Mouse (Mus musculus) kidney, postnatal 0 days (tissue): ENCODE results near the gene Dffa. TPM values are rescaled to one million over a fixed set of nuclear protein-coding genes. Genes with fewer than 3 reads are reported as not detected.
"Not testable (repeated sequence)": the region's sequence is repeated elsewhere in the genome, so short reads cannot be mapped to it uniquely, and the experiment has no call there.

ENCODE experiments used
- ATAC-seq: fragments of 200-750 bp; cut with Nextera tagmentation; replicated peaks from 2 replicates; pipeline ENCODE4 v1.8.0; 2017; ENCODE audit warnings: low read depth, moderate number of reproducible peaks, moderate TSS enrichment, moderate library complexity; ENCODE audit not compliant: low FRiP score
- DNase-seq: peaks from one replicate; pipeline ENCODE4 v3.0.0-alpha.2; 2016; ENCODE audit warnings: low spot score
- H3K27ac ChIP-seq: fragments of 300-500 bp; sonication (generic); 2 replicates; pipeline ENCODE4 v1.5.1; 2014; ENCODE audit warnings: mild to moderate bottlenecking
- H3K27me3 ChIP-seq: fragments of 300-500 bp; sonication (generic); 2 replicates; pipeline ENCODE4 v1.6.1; 2014; ENCODE audit warnings: low read length, mixed read lengths; ENCODE audit not compliant: insufficient read depth
- H3K36me3 ChIP-seq: fragments of 300-500 bp; sonication (generic); 2 replicates; pipeline ENCODE4 v1.6.1; 2014; ENCODE audit warnings: low read length, mixed read lengths; ENCODE audit not compliant: insufficient read depth
- H3K4me1 ChIP-seq: fragments of 300-500 bp; sonication (generic); replicated peaks from 2 replicates; pipeline ENCODE4 v1.6.1; 2014; ENCODE audit warnings: antibody characterized with exemption, low read length, mixed read lengths; ENCODE audit not compliant: insufficient read depth
- H3K4me2 ChIP-seq: fragments of 300-500 bp; sonication (generic); 2 replicates; pipeline ENCODE4 v1.6.1; 2014; ENCODE audit warnings: mild to moderate bottlenecking, low read length, moderate library complexity, mixed read lengths
- H3K4me3 ChIP-seq: fragments of 300-500 bp; sonication (generic); replicated peaks from 2 replicates; pipeline ENCODE4 v1.5.1; 2014; ENCODE audit warnings: low read depth, low read length
- H3K9ac ChIP-seq: fragments of 300-500 bp; sonication (generic); 2 replicates; pipeline ENCODE4 v1.6.1; 2014; ENCODE audit warnings: low read depth, low read length
- H3K9me3 ChIP-seq: fragments of 300-500 bp; sonication (generic); replicated peaks from 2 replicates; pipeline ENCODE4 v1.6.1; 2016; ENCODE audit warnings: low read length, inconsistent platforms, mixed read lengths
- CTCF ChIP-seq: IDR thresholded peaks from 2 replicates; pipeline ENCODE4 v1.5.1; 2016; ENCODE audit warnings: antibody characterized with exemption, low read depth, mild to moderate bottlenecking, moderate library complexity
- WGBS: fragments of 180-500 bp; shearing (Covaris S2); extraction: QIAGEN DNeasy Blood & Tissue Kit; methylation state at CpG from one replicate; pipeline ENCODE4 v1.1.7; 2014; 5-methylcytosine and 5-hydroxymethylcytosine counted together
- polyA plus RNA-seq: library from polyadenylated mRNA; unstranded; fragments of >200 nt; fragmentation: Nextera tagmentation; extraction: Ambion mirVana; gene quantifications from 2 replicates; pipeline ENCODE4 v1.2.1, GENCODE M21; 2015

Gene Dffa
- polyA plus RNA-seq, 1 experiment from 2014 or later = 30.3 TPM

DNA sequence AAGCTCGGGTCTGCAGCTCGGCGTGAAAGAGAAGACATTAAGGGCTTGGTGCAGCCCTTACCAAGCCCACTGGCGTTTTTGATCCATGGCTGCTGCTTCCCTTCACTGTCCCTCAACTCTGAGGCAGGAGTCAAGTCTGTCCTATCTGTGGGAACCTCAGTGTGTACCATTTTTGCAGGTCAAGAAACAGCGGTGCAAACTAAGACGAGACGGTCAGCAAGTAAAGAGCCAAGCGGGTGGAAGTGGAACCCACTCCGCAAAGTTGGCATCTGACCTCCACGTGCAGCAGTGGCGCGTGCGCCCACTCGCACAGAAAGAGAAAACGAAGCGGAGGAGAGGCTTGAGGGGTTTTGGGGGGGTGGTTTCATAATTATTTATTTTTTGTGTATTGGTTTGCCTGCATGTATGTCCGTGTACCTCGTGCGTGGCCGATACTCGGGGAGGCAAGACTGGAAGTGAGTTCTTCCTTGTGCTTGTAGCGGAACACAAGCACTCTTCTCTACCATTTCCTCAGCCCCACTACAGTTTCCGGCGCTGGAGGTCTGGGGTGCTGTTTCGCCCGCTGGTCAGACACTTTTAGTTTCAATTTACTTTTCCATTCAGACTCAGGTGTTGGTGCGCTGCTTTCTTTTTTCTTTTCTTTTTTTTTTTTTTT, 63.1 kb downstream of the Dffa start:
- Histone ChIP-seq H3K4me2 (peak overlapping the region; percentile 66), H3K4me1 (peaks cover 6% of the 10 kb centered on the region; the same call in 1 of the 2 replicates), H3K27me3 (no peaks in the 10 kb centered on the region), H3K9ac (peak overlapping the region; percentile 29), H3K4me3 (peak overlapping the region; percentile 79), H3K36me3 (0 out of 2 replicates have a peak, but pooled peaks cover 10% of the 10 kb centered on the region), H3K27ac (peak overlapping the region; percentile 85), H3K9me3 (no peaks in the 10 kb centered on the region)
- WGBS = under 1% methylated on average over 27 of the region's 27 CpGs
- TF ChIP-seq CTCF = no peak
- DNase-seq = peak; percentile 49
- peak; percentile 14; the same call in 1 of the 2 replicates for ATAC-seq

DNA sequence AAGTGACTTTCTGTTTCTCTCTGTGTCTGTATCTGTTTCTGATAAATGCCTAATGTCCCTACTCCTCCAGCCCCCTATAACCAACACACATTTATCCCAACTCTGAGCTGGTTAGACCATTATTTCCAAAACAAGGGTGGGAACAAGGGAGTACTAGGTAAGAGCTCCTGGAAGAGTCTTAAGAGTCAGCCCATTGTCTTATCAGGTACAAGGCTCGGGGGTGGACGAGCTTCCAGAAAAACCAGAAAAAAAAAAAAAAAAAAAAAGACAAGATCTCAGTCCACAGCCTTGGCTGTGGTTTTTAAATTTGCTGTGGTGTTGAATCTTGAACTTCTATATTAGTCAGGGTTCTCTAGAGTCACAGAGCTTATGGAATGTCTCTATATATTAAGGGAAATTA, 64.1 kb downstream of the Dffa start:
- peaks cover 6% of the 10 kb centered on the region; the same call in 1 of the 2 replicates for H3K4me1 ChIP-seq
- no peaks in the 10 kb centered on the region for H3K9me3 ChIP-seq
- 68% methylated on average over 2 of the region's 2 CpGs for WGBS
- no peak overlapping the region for H3K9ac ChIP-seq
- ATAC-seq (no peak), DNase-seq (no peak)
- H3K27me3 ChIP-seq = no peaks in the 10 kb centered on the region
- H3K4me3 ChIP-seq = no peak overlapping the region
- H3K36me3 ChIP-seq = 0 out of 2 replicates have a peak, but pooled peaks cover 10% of the 10 kb centered on the region
- no peak overlapping the region for H3K27ac ChIP-seq
- no peak for TF ChIP-seq CTCF
- no peak overlapping the region for H3K4me2 ChIP-seq

DNA sequence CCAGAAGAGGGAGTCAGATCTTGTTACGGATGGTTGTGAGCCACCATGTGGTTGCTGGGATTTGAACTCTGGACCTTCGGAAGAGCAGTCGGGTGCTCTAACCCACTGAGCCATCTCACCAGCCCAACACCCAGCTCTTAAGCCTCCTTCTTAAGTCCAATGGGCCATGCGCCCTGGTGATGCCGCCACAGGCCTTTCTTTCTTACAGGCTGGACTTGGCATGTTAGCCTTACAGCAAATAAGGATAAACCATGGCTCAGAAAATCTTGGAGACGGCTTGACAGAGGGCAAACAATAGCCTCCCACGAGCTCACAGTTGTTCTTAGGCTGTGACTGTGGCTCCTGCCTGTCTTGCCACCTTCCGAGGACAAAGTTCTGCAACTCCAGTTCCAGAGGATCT, 66.0 kb downstream of the Dffa start:
- H3K27me3 ChIP-seq, DNase-seq, H3K36me3 ChIP-seq, H3K4me3 ChIP-seq, ATAC-seq, H3K9me3 ChIP-seq, H3K4me1 ChIP-seq, H3K9ac ChIP-seq, H3K4me2 ChIP-seq: not testable (repeated sequence)
- 85% methylated on average over 6 of the region's 8 CpGs for WGBS
- peak overlapping the region; percentile 38; the same call in 1 of the 2 replicates for H3K27ac ChIP-seq

Other genes starting within 250 kb of the Dffa start
- 55.6 and 61.6 TPM in 2 replicates for gene Pex14, start 4.3 kb upstream of the Dffa start, polyA plus RNA-seq
- gene Cort, start 22.6 kb downstream of the Dffa start, polyA plus RNA-seq = 0.18 TPM in 1 of 2 replicates, not detected in the other
- 25.3 and 28.3 TPM in 2 replicates for gene Cenps, start 33.5 kb downstream of the Dffa start, polyA plus RNA-seq
- 95.4 and 101 TPM in 2 replicates for gene Pgd, start 62.6 kb downstream of the Dffa start, polyA plus RNA-seq
- gene Kif1b, start 203.5 kb downstream of the Dffa start, polyA plus RNA-seq = 19.8 and 19.9 TPM in 2 replicates